Mouse (Mus musculus): ENCODE measurements around the gene Otof. TPM values are rescaled to one million over a fixed set of nuclear protein-coding genes. Genes with fewer than 3 reads are reported as not detected.

Gene Otof
- polyA plus RNA-seq, 1 experiment from 2014 or later = 0.92 TPM

DNA sequence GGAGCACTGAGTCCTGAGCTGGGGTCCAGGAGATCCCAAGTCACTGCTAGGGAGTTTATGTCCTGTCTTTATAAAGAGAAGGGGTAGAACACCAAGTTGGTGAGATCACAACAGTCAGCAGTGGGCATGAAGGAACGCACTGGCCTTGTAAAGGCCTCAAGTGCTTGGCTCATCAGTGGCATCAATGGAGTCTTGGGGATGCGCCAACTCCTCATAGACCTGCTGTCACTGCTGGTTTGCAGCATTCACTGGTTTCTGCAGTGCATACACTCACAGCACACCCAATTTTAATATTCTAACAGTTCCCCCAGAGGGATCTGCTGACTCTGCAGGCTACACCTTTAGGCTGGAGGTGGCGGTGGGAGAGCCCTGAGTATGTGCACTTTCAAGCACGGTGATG, 38.6 kb downstream of the Otof start:
- ATAC-seq (ENCODE audit: low read depth) = no peak
- H3K4me1 ChIP-seq (replicated peaks) = peaks cover 6% of the 10 kb centered on the region; the same call in 1 of the 2 replicates

DNA sequence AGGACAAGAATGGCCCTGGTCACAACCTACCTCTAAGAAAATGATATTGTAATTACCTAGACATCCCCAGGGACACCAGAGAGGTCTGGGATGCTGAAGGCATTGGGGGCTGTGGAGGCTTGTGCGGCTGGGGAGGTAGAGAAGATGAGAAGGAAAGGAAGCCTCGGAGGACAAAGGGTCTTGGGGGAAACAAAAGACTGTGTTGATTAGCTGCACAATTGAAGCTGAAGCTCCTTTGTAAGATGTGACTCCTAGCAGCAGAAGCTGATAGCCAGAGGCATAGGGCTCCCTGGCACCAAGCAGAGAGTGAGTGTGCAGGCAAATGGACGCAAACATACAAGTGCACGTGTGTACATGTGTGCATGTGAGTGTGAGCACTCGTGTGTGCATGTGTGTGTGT, 45.1 kb downstream of the Otof start:
- Histone ChIP-seq H3K36me3 (no peaks in the 10 kb centered on the region), H3K9me3 (no peaks in the 10 kb centered on the region), H3K4me2 (no peak overlapping the region), H3K4me1 (replicated peaks) (peaks cover 20% of the 10 kb centered on the region), H3K27ac (replicated peaks) (no peak overlapping the region), H3K9ac (no peak overlapping the region), H3K4me3 (no peak overlapping the region), H3K27me3 (no peaks in the 10 kb centered on the region)
- ATAC-seq (ENCODE audit: low read depth) = no peak
- 29% methylated on average over 5 of the region's 5 CpGs for WGBS

More for the DNA sequence above, 38.6 kb downstream of the Otof start:
- H3K27me3 ChIP-seq = no peaks in the 10 kb centered on the region
- 77% methylated on average over 4 of the region's 4 CpGs for WGBS
- H3K9ac ChIP-seq = no peak overlapping the region
- no peak overlapping the region for H3K4me2 ChIP-seq
- H3K9me3 ChIP-seq = no peaks in the 10 kb centered on the region
- no peaks in the 10 kb centered on the region for H3K36me3 ChIP-seq
- H3K4me3 ChIP-seq = no peak overlapping the region
- H3K27ac ChIP-seq (replicated peaks) = no peak overlapping the region

DNA sequence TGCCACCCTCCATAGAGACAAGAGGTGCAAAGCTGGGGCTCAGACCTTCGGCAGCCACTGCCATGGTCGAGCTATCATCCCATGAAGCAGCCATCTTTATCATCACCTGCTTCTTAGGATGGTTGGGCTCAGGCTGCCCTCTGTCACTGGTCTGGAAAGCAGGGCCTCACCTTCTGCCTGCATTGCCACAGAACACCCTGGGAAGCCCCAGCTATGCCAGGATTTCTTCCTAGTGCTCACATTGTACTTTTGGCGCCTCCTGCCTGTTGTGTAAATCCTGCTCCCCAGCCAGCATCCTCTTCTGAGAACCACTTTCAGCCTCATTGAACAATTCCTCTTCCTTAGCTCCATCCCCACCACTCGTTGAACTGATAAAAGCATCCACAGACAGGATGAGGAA, 45.9 kb downstream of the Otof start:
- H3K9me3 ChIP-seq = no peaks in the 10 kb centered on the region
- no peaks in the 10 kb centered on the region for H3K36me3 ChIP-seq
- ATAC-seq (ENCODE audit: low read depth) = no peak
- no peaks in the 10 kb centered on the region for H3K27me3 ChIP-seq
- no peak overlapping the region for H3K27ac ChIP-seq (replicated peaks)
- H3K4me3 ChIP-seq = no peak overlapping the region
- H3K4me1 ChIP-seq (replicated peaks) = peaks cover 24% of the 10 kb centered on the region
- WGBS = 65% methylated on average over 4 of the region's 4 CpGs
- H3K4me2 ChIP-seq = no peak overlapping the region
- no peak overlapping the region for H3K9ac ChIP-seq

DNA sequence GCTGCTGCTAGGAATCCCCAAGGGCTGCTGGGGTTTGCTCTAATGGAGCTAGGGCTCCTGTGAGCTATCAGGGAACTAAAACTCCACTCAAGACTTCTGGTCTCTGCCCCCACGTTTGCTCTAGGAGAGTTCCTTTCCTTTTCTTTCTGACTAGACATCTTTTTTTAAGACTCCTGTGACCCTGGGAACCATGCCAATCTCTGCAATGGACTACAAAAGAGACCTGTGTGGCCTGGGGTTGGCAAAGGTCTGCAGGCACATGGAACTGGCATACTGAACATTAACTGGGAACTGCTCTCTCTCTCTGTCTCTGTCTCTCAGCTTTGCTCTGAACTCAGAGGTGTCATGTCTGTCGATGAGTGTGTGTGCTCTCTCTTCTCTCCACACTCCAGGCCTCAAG, 46.4 kb downstream of the Otof start:
- Histone ChIP-seq H3K36me3 (no peaks in the 10 kb centered on the region), H3K9ac (no peak overlapping the region), H3K27me3 (no peaks in the 10 kb centered on the region), H3K4me3 (no peak overlapping the region), H3K4me2 (no peak overlapping the region), H3K4me1 (replicated peaks) (peaks cover 24% of the 10 kb centered on the region), H3K9me3 (no peaks in the 10 kb centered on the region), H3K27ac (replicated peaks) (no peak overlapping the region)
- ATAC-seq (ENCODE audit: low read depth) = no peak
- 72% methylated on average over 2 of the region's 2 CpGs for WGBS

DNA sequence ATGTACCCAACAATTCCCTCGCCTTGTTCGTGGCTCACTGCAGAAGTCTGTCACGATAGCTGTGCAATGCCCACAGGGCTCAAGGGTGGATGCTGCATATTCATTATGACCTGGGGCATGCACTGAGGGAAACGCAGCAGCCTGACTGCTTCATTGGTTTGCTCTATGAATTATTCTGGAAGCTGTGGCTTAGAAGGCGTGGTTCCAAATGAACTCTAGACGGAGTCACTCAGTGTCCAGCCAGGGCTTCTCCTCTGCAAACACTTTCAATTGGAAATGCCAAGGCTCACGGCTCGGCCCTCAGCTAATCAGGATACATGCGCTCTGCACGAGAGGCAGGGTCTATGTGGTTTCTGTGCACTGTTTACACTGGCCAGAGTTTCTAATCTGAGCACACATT, 50.2 kb downstream of the Otof start:
- peaks cover 32% of the 10 kb centered on the region for H3K4me1 ChIP-seq (replicated peaks)
- H3K9me3 ChIP-seq = no peaks in the 10 kb centered on the region
- no peak for ATAC-seq (ENCODE audit: low read depth)
- H3K4me3 ChIP-seq = no peak overlapping the region
- H3K9ac ChIP-seq = no peak overlapping the region
- H3K36me3 ChIP-seq = no peaks in the 10 kb centered on the region
- 0 out of 2 replicates have a peak overlapping the region, but pooled peaks have one; percentile 5 for H3K27ac ChIP-seq (replicated peaks)
- no peak overlapping the region for H3K4me2 ChIP-seq
- WGBS = 47% methylated on average over 10 of the region's 10 CpGs
- no peaks in the 10 kb centered on the region for H3K27me3 ChIP-seq

DNA sequence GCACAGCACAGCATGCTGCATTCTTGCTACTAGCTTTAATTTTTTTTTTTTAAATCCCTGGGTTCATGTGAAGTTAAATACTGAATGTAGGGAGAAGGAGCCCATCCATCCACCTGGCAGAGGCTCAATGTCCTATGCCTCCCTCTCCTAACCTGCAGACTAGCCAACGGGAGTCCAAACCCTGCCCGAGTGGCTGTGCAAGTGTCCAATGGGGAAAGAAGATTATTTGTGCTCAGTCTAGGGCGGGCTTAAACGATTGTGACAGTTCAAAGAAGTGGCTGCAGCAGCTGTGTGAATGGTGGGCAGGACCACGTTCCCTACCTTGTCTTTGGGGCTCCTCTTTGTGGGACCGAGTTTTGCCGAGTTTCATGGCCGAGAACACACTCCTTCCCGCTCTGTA, 54.9 kb downstream of the Otof start:
- Histone ChIP-seq H3K4me1 (replicated peaks) (peaks cover 20% of the 10 kb centered on the region), H3K4me2 (peak overlapping the region; percentile 37), H3K9me3 (no peaks in the 10 kb centered on the region), H3K27me3 (no peaks in the 10 kb centered on the region), H3K4me3 (no peak overlapping the region), H3K27ac (replicated peaks) (no peak overlapping the region), H3K36me3 (no peaks in the 10 kb centered on the region), H3K9ac (no peak overlapping the region)
- WGBS = 10% methylated on average over 9 of the region's 9 CpGs
- ATAC-seq (ENCODE audit: low read depth) = no peak

DNA sequence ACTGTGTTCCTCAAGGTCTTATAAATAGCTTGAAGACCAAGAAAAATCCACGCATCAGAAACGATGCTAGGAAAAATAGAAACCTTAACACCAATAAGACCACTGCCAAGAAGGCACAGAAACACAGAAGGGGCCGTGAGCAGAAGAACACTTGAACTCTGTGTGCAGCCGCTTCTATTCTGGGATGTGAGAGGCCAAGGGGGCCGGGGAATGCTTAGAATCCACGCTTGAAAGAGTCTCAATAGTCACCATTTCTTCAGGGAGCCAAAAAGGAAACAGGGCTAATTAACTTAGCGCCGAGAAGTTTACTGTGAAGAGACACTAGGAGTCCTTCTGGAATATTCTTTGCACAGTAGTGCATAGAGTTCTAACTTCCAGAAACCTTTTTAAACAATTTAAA, 60.6 kb downstream of the Otof start:
- H3K4me3 ChIP-seq = no peak overlapping the region
- H3K4me1 ChIP-seq (replicated peaks) = peaks cover 9% of the 10 kb centered on the region; the same call in 1 of the 2 replicates
- H3K4me2 ChIP-seq = no peak overlapping the region
- H3K9ac ChIP-seq = no peak overlapping the region
- no peak for ATAC-seq (ENCODE audit: low read depth)
- WGBS = 16% methylated on average over 8 of the region's 8 CpGs
- H3K27me3 ChIP-seq = no peaks in the 10 kb centered on the region
- H3K9me3 ChIP-seq = no peaks in the 10 kb centered on the region
- no peaks in the 10 kb centered on the region for H3K36me3 ChIP-seq
- no peak overlapping the region for H3K27ac ChIP-seq (replicated peaks)

DNA sequence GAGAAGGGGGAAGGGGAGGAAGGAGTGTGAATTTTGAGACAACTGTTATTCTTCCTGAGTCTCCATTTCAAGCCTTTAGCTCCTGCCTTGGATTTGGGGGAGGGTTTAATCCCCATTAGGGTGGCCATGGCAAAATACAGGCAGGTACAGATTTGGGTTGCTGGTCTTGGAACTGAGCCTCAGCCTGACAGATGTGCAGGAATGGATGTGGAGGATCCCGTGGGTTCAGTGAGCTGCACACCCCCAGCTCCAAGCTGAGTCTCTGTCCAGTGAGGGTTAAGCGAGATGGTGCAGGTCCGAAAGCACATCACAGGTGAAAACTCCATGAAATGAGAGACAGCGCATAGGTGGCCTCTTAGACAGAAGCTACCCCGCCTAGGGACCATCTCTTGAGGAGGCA, 61.2 kb downstream of the Otof start:
- no peak for ATAC-seq (ENCODE audit: low read depth)
- Histone ChIP-seq H3K9ac (no peak overlapping the region), H3K4me2 (no peak overlapping the region), H3K36me3 (no peaks in the 10 kb centered on the region), H3K9me3 (no peaks in the 10 kb centered on the region), H3K4me1 (replicated peaks) (peaks cover 9% of the 10 kb centered on the region; the same call in 1 of the 2 replicates), H3K4me3 (no peak overlapping the region), H3K27me3 (no peaks in the 10 kb centered on the region), H3K27ac (replicated peaks) (no peak overlapping the region)
- WGBS = 93% methylated on average over 5 of the region's 5 CpGs

DNA sequence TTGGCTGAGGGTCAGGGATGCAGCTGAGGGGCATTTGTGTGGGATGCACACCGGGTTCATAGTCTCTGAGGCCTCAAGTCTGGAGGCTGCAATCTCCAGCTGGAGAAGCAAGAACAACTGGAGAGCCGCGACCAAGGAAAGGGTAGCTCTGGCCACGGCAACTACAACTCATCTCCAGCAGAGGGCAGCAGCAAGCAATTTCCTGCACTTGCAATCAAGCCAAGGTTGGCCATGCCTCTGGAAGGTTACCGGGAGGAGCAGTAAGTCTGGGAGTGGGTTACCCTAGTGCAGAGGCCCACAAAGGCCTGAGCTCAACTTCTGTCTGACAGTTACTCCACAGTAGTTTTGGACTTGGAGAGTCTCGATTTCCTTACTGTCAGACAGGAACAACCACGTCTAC, 70.3 kb downstream of the Otof start:
- peak; percentile 29; the same call in 1 of the 2 replicates for ATAC-seq (ENCODE audit: low read depth)
- no peak overlapping the region for H3K4me2 ChIP-seq

DNA sequence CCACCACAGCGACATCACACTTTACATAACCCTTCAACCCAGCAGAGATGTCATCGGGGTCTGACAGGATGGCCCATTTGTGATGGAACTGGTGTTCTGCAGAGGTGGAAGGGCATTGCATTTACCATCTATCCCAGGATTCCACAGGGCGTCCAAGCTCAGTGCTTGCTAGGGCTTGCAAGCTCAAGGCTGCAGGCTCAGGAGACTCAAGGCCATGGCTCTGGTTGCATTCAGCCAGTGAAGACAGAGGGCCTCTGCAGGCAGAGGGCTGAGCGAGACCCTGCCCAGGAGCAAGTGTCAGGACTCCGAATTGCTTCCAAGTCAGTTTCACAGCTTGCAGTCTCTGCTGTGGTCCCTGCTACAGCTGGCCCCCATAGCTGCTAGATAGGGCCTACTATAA, 71.9 kb downstream of the Otof start:
- Histone ChIP-seq H3K36me3 (no peaks in the 10 kb centered on the region), H3K27me3 (no peaks in the 10 kb centered on the region), H3K4me2 (no peak overlapping the region), H3K9ac (no peak overlapping the region), H3K4me1 (replicated peaks) (no peaks in the 10 kb centered on the region), H3K4me3 (no peak overlapping the region), H3K27ac (replicated peaks) (no peak overlapping the region), H3K9me3 (no peaks in the 10 kb centered on the region)
- WGBS = 92% methylated on average over 5 of the region's 5 CpGs
- ATAC-seq (ENCODE audit: low read depth) = no peak

More for the DNA sequence above, 70.3 kb downstream of the Otof start:
- H3K9me3 ChIP-seq = no peaks in the 10 kb centered on the region
- H3K36me3 ChIP-seq = no peaks in the 10 kb centered on the region
- H3K4me1 ChIP-seq (replicated peaks) = no peaks in the 10 kb centered on the region
- no peak overlapping the region for H3K27ac ChIP-seq (replicated peaks)
- H3K9ac ChIP-seq = no peak overlapping the region
- 28% methylated on average over 7 of the region's 7 CpGs for WGBS
- H3K4me3 ChIP-seq = no peak overlapping the region
- H3K27me3 ChIP-seq = no peaks in the 10 kb centered on the region

DNA sequence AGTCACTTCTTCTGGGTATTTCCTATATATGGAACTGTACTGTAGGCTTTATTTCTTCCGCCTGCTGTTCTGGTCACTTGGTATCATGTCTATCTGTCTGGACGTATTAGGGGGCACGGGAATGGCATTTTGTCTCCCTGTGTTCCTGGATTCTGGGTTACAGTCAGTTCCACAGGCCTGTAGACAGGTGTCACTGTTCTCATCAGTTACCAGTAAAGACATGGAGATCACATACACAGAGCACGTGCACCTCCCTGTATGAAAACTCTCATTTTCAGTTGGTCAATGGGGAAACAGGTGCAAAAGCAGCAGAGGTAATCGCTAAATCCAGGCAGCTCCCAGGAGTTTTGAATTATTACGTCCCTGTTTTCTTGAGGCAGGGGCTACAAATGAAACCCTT, 74.0 kb downstream of the Otof start:
- no peaks in the 10 kb centered on the region for H3K36me3 ChIP-seq
- no peak overlapping the region for H3K9ac ChIP-seq
- no peaks in the 10 kb centered on the region for H3K27me3 ChIP-seq
- no peak overlapping the region for H3K27ac ChIP-seq (replicated peaks)
- no peak overlapping the region for H3K4me3 ChIP-seq
- H3K4me2 ChIP-seq = no peak overlapping the region
- 81% methylated on average over 6 of the region's 6 CpGs for WGBS
- H3K9me3 ChIP-seq = no peaks in the 10 kb centered on the region
- no peak for ATAC-seq (ENCODE audit: low read depth)
- H3K4me1 ChIP-seq (replicated peaks) = no peaks in the 10 kb centered on the region

DNA sequence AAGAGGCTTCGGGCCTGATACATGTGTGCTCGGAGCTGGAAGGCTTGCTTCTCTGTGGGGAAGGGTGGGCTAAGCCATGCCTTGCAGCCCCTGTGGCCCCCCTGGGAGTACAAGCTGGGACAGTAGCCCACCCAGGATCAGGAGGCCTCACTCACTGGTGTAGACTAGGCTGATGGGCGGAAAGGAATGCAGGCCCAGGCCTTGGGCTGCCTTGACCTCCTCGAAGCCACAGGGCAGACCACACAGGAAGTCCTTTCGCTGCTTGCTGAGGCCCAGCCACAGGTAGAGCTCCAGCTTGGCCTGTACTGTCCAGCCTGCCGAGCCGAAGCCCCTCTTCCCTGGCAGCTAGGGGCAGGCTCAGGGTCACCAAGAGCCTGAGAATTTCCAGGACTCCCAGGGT, 78.9 kb downstream of the Otof start:
- Histone ChIP-seq H3K27me3 (no peaks in the 10 kb centered on the region), H3K36me3 (no peaks in the 10 kb centered on the region), H3K27ac (replicated peaks) (no peak overlapping the region), H3K9ac (no peak overlapping the region), H3K4me3 (no peak overlapping the region), H3K9me3 (no peaks in the 10 kb centered on the region), H3K4me2 (no peak overlapping the region), H3K4me1 (replicated peaks) (no peaks in the 10 kb centered on the region)
- WGBS = 61% methylated on average over 7 of the region's 7 CpGs
- ATAC-seq (ENCODE audit: low read depth) = no peak

DNA sequence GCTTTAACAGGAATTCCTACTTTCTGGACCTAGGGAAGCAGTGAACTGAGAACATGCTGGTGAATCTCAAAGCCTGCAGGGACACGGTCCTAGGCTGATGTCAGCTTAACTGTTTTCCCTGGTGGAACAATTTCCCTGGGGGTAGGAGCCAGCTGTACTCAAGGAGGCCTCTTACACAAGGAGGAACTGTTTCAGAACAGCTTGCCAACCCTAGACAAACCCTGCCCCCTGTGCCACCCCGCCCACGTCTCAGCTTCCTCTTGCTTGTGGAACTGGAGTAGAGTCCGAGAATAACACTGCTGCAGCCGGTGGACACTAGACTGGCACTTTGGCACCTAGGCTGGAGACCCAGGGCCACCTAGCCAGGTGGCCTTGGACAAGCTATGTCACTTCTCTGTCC, 92.3 kb downstream of the Otof start:
- no peaks in the 10 kb centered on the region for H3K4me1 ChIP-seq (replicated peaks)
- 80% methylated on average over 5 of the region's 5 CpGs for WGBS
- H3K9me3 ChIP-seq = no peaks in the 10 kb centered on the region
- no peaks in the 10 kb centered on the region for H3K27me3 ChIP-seq
- H3K4me2 ChIP-seq = no peak overlapping the region
- H3K27ac ChIP-seq (replicated peaks) = no peak overlapping the region
- no peak overlapping the region for H3K4me3 ChIP-seq
- ATAC-seq (ENCODE audit: low read depth) = no peak
- no peak overlapping the region for H3K9ac ChIP-seq
- H3K36me3 ChIP-seq = no peaks in the 10 kb centered on the region

All from neural tube, embryonic 13.5 days (tissue).